Mouse (Mus musculus) MEL (cell line): ENCODE results near the gene Slc35c1.

Experiments used
- EP300 ChIP-seq, 2 experiments: IDR thresholded peaks; 2 replicates each; pipeline ENCODE4 v1.6.1; 2011; ENCODE audit warnings: improper control_type of control experiment in 2 of 2, low read length in 2 of 2, low read depth in 1 of 2, mild to moderate bottlenecking in 1 of 2
- HCFC1 ChIP-seq: IDR thresholded peaks from 2 replicates; pipeline ENCODE4 v1.6.1; 2012; ENCODE audit warnings: low read depth, mild to moderate bottlenecking, inconsistent platforms, low read length, improper control_type of control experiment, moderate library complexity
- MAX ChIP-seq: IDR thresholded peaks from 2 replicates; pipeline ENCODE4 v1.6.1; 2011; ENCODE audit warnings: low read length, improper control_type of control experiment
- TAL1 ChIP-seq: IDR thresholded peaks from 2 replicates; pipeline ENCODE4 v1.6.1; 2012; ENCODE audit warnings: mild to moderate bottlenecking, inconsistent platforms, low read length, moderate library complexity, mixed read lengths
- USF1 ChIP-seq: IDR thresholded peaks from 2 replicates; pipeline ENCODE4 v1.6.1; 2014; ENCODE audit warnings: low read depth, mild to moderate bottlenecking, inconsistent platforms, low read length, improper control_type of control experiment, moderate library complexity
- ZNF384 ChIP-seq: IDR thresholded peaks from 2 replicates; pipeline ENCODE4 v1.6.1; 2012; ENCODE audit warnings: low read depth, mild to moderate bottlenecking, inconsistent platforms, low read length, improper control_type of control experiment

- TF ChIP-seq USF1 (no peak), ZNF384 (no peak), TAL1 (no peak), EP300 (IDR thresholded peaks at IDR 0.05; ENCODE audit: low read depth in 1 of 2, low read length in 2 of 2) (no peak), HCFC1 (no peak), MAX (no peak)
These were observed 6.2 kb downstream of the Slc35c1 start for GRCm38 (mm10) chr2:92454166-92454565.
